Mouse (Mus musculus) limb, embryonic 11.5 days (tissue): ENCODE measurements around the gene Olfr1309. TPM values are rescaled to one million over a fixed set of nuclear protein-coding genes. Genes with fewer than 3 reads are reported as not detected.

ENCODE experiments used
- polyA plus RNA-seq: library from polyadenylated mRNA; unstranded; fragments of >200 nt; fragmentation: Nextera tagmentation; extraction: Ambion mirVana; gene quantifications from 2 replicates; pipeline ENCODE4 v1.2.1, GENCODE M21; 2014

Olfr1309 gene
- polyA plus RNA-seq, 1 experiment from 2014 or later, result not detected

Other genes with a start within 250 kb of the Olfr1309 start
- not detected in 2 replicates for gene Olfr1301, start 239.3 kb downstream of the Olfr1309 start, polyA plus RNA-seq
- gene Olfr1302, start 212.9 kb downstream of the Olfr1309 start, polyA plus RNA-seq, result not detected in 2 replicates
- gene Olfr1303, start 169.9 kb downstream of the Olfr1309 start, polyA plus RNA-seq, result not detected in 2 replicates
- gene Olfr1305, start 113.1 kb downstream of the Olfr1309 start, polyA plus RNA-seq, result not detected in 2 replicates
- gene Olfr1306, start 74.0 kb downstream of the Olfr1309 start, polyA plus RNA-seq, result not detected in 2 replicates
- gene Olfr1307, start 40.8 kb downstream of the Olfr1309 start, polyA plus RNA-seq, result not detected in 2 replicates
- gene Olfr1308, start 25.3 kb downstream of the Olfr1309 start, polyA plus RNA-seq, result not detected in 2 replicates
- not detected in 2 replicates for gene Olfr1310, start 22.4 kb upstream of the Olfr1309 start, polyA plus RNA-seq
- gene Olfr1311, start 34.1 kb upstream of the Olfr1309 start, polyA plus RNA-seq, result not detected in 2 replicates
- not detected in 2 replicates for gene Olfr1312, start 60.0 kb upstream of the Olfr1309 start, polyA plus RNA-seq
- not detected in 2 replicates for gene Olfr1313, start 87.6 kb upstream of the Olfr1309 start, polyA plus RNA-seq
- not detected in 2 replicates for gene Olfr1314, start 106.5 kb upstream of the Olfr1309 start, polyA plus RNA-seq
- gene Olfr1315-ps1, start 125.2 kb upstream of the Olfr1309 start, polyA plus RNA-seq, result not detected in 2 replicates
- not detected in 2 replicates for gene Olfr1316, start 144.7 kb upstream of the Olfr1309 start, polyA plus RNA-seq
- gene Olfr1317, start 150.0 kb upstream of the Olfr1309 start, polyA plus RNA-seq, result not detected in 2 replicates
- gene Olfr1318, start 163.9 kb upstream of the Olfr1309 start, polyA plus RNA-seq, result not detected in 2 replicates
- 14.2 TPM in 2 replicates for gene Lpcat4, start 249.2 kb upstream of the Olfr1309 start, polyA plus RNA-seq